Mouse (Mus musculus) lung, adult 2 months (tissue): Measurements from ENCODE around the gene Hist1h2bh. TPM values are rescaled to one million over a fixed set of nuclear protein-coding genes. Genes with fewer than 3 reads are reported as not detected.

ENCODE experiments used
- DNase-seq: peaks from one replicate; pipeline ENCODE4 v3.0.0; 2022
- H3K4me1 ChIP-seq: fragments of 200-500 bp; 2 replicates; pipeline ENCODE4 v1.6.1; 2011; ENCODE audit warnings: low read length; ENCODE audit not compliant: control insufficient read depth, insufficient read depth
- H3K4me3 ChIP-seq: fragments of 200-500 bp; replicated peaks from 2 replicates; pipeline ENCODE3; 2011; ENCODE audit warnings: low read depth, mild to moderate bottlenecking, control low read depth, low read length; ENCODE audit errors: extremely low read depth
- CTCF ChIP-seq: fragments of 200-500 bp; IDR thresholded peaks from 2 replicates; pipeline ENCODE4 v1.5.1; 2011; ENCODE audit warnings: mild to moderate bottlenecking, low read length, control low read depth; ENCODE audit not compliant: insufficient read depth
- POLR2A ChIP-seq: fragments of 200-500 bp; IDR thresholded peaks from 2 replicates; pipeline ENCODE4 v1.6.1; 2011; ENCODE audit warnings: low read depth, mild to moderate bottlenecking, control low read depth, low read length, borderline replicate concordance; ENCODE audit errors: extremely low read depth
- WGBS: fragments of 180-500 bp; shearing (Covaris S2); methylation state at CpG from one replicate; pipeline ENCODE4 v1.1.7; 2018; 5-methylcytosine and 5-hydroxymethylcytosine counted together
- polyA plus RNA-seq: library from polyadenylated mRNA; depleted of rRNA; stranded (reverse); fragments of >200 nt; gene quantifications from 2 replicates; pipeline ENCODE4 v1.2.3, GENCODE M21; 2012

The Hist1h2bh gene
- polyA plus RNA-seq, 1 experiment, result 0.66 TPM

GRCm38 (mm10) chr13:23506351-23506750 is 36.8 kb downstream of the Hist1h2bh start:
- 44% methylated on average over 13 of the region's 13 CpGs for WGBS
- no peak for TF ChIP-seq POLR2A
- TF ChIP-seq CTCF, result no peak
- Histone ChIP-seq H3K4me1 (no peaks in the 10 kb centered on the region), H3K4me3 (no peak overlapping the region)
- DNase-seq, result no peak

GRCm38 (mm10) chr13:23505662-23506345 is 37.4 kb downstream of the Hist1h2bh start:
- H3K4me3 ChIP-seq, result no peak overlapping the region
- WGBS, result 50% methylated on average over 14 of the region's 14 CpGs
- DNase-seq, result no peak

GRCm38 (mm10) chr13:23503797-23504196 is 39.4 kb downstream of the Hist1h2bh start:
- H3K4me3 ChIP-seq, result no peak overlapping the region
- DNase-seq, result no peak
- no peaks in the 10 kb centered on the region for H3K4me1 ChIP-seq
- TF ChIP-seq CTCF (no peak), POLR2A (no peak)
- WGBS, result 8% methylated on average over 9 of the region's 9 CpGs

More at GRCm38 (mm10) chr13:23505662-23506345, 37.4 kb downstream of the Hist1h2bh start:
- TF ChIP-seq CTCF, result no peak
- no peak for TF ChIP-seq POLR2A
- H3K4me1 ChIP-seq, result no peaks in the 10 kb centered on the region

- DNase-seq, result no peak
- H3K4me3 ChIP-seq, result no peak overlapping the region
- H3K4me1 ChIP-seq, result no peaks in the 10 kb centered on the region
- no peak for TF ChIP-seq POLR2A
- WGBS, result 77% methylated on average over 4 of the region's 4 CpGs
Measured at GRCm38 (mm10) chr13:23502916-23503315, 40.3 kb downstream of the Hist1h2bh start.

- no peak for DNase-seq
- Histone ChIP-seq H3K4me3 (no peak overlapping the region), H3K4me1 (no peaks in the 10 kb centered on the region)
- WGBS, result 57% methylated on average over 9 of the region's 9 CpGs
- TF ChIP-seq CTCF (no peak), POLR2A (no peak)
Measured at GRCm38 (mm10) chr13:23502031-23502567, 41.1 kb downstream of the Hist1h2bh start.

- Histone ChIP-seq H3K4me3 (no peak overlapping the region), H3K4me1 (no peaks in the 10 kb centered on the region)
- no peak for DNase-seq
- TF ChIP-seq CTCF (no peak), POLR2A (no peak)
- WGBS, result 48% methylated on average over 5 of the region's 5 CpGs
Measured at GRCm38 (mm10) chr13:23501511-23501910, 41.7 kb downstream of the Hist1h2bh start.

GRCm38 (mm10) chr13:23500424-23501200 is 42.6 kb downstream of the Hist1h2bh start:
- Histone ChIP-seq H3K4me1 (no peaks in the 10 kb centered on the region), H3K4me3 (no peak overlapping the region)
- no peak for TF ChIP-seq CTCF
- no peak for TF ChIP-seq POLR2A
- WGBS, result 21% methylated on average over 17 of the region's 17 CpGs
- DNase-seq, result no peak

GRCm38 (mm10) chr13:23499943-23500342 is 43.2 kb downstream of the Hist1h2bh start:
- TF ChIP-seq CTCF, result no peak
- no peak for TF ChIP-seq POLR2A
- DNase-seq, result no peak
- WGBS, result 63% methylated on average over 7 of the region's 7 CpGs

GRCm38 (mm10) chr13:23498653-23499052 is 44.5 kb downstream of the Hist1h2bh start:
- Histone ChIP-seq H3K4me3 (no peak overlapping the region), H3K4me1 (no peaks in the 10 kb centered on the region)
- TF ChIP-seq CTCF (no peak), POLR2A (no peak)
- no peak for DNase-seq
- 36% methylated on average over 10 of the region's 10 CpGs for WGBS

More at GRCm38 (mm10) chr13:23499943-23500342, 43.2 kb downstream of the Hist1h2bh start:
- no peaks in the 10 kb centered on the region for H3K4me1 ChIP-seq
- no peak overlapping the region for H3K4me3 ChIP-seq

GRCm38 (mm10) chr13:23497656-23498321 is 45.4 kb downstream of the Hist1h2bh start:
- no peak for DNase-seq
- H3K4me1 ChIP-seq, result no peaks in the 10 kb centered on the region
- no peak for TF ChIP-seq POLR2A
- no peak for TF ChIP-seq CTCF
- no peak overlapping the region for H3K4me3 ChIP-seq
- WGBS, result 48% methylated on average over 19 of the region's 19 CpGs
